Mouse (Mus musculus): ENCODE measurements at regions not wholly inside any gene's neighbourhood (a gene's known extent, or its start where the extent isn't known, plus 50 kb on each side); places are given as distances from the start of the nearest gene placed in this dataset.

DNA sequence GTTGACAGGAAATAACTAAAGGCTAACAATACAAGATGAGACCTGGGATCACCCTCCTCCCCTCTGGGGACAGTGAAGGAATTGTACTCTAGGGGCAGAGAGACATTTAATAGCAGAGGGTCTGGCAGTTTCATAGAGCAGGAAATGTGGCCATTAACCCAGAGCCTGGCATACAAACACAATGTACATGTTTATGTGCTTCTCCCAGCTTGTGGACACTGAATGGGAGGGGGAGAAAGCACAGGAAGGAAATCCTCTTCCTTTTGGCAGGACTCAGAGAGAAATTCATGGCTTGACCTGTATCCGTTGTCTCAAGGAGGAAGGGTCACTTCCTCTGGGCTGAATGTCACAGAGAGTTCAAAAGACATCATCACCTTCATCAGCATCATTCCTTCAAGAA is 594.5 kb upstream of the A1bg start:
- no peak for DNase-seq (ENCODE audit: low spot score in 2 of 2)

DNA sequence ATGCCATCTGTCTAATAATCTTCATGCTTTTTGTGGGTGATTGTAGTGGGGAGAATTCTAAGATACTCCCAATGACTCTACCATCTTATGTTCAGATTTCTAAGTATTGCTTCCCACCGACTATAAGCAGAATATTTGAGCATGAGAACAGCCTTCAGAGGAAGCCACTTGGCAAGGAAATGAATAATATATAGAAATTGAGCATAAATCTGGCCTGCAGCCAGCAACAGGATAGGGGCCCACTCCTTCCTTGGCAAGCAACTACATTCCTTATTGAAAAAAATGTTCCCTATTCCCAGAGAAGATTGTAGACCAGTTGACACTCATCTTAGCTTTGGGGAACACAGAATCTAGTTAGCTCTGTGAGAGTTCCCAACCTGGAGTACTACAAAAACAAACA is 591.5 kb upstream of the A1bg start:
- no peak for DNase-seq (ENCODE audit: low spot score in 2 of 2)

DNA sequence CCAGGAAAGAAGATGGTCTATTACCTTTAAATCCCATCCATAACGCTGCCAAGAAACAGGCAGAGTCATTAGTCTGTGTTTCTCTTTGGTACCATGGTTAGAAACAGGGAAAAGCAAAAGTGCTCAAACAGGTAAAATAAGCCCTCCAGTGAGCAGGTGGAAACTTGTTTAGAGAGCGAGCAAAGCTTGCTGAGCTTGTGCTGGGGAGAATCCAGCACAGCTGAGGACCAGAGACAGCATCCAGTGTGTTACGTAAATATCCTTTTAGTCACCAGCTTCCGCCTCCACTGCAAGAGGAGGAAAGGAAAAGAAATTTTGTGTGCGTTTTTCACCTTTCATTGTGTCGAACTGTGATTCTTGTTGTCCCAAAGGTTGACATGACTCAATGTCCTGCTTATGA is 586.0 kb upstream of the A1bg start:
- DNase-seq (ENCODE audit: low spot score in 2 of 2), result no peak

DNA sequence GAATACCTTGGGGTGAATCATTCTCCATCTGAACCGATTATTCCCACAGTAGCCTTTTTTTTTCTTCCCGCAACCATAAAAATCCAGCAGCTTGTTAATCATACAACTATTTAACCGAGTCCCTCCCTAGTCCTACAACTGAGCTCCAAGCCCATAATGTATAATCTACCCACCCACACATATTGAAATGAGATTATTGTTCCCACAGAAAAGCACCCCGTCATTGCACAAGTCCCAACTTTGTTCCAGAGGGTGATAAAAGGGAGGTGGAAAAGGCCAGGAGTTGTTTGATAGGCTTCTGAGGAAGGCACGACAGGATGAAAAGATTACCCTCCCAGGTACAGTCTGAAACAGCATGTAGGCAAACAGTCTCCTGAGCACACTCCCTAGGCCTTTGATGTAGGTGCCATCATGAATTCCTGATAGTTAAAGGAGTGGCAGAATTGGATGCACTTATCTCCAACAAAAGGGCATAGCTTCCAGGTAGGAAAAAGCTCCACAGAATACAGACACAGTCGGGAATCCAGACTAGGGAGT is 583.6 kb upstream of the A1bg start:
- no peak for DNase-seq (ENCODE audit: low spot score in 2 of 2)

DNA sequence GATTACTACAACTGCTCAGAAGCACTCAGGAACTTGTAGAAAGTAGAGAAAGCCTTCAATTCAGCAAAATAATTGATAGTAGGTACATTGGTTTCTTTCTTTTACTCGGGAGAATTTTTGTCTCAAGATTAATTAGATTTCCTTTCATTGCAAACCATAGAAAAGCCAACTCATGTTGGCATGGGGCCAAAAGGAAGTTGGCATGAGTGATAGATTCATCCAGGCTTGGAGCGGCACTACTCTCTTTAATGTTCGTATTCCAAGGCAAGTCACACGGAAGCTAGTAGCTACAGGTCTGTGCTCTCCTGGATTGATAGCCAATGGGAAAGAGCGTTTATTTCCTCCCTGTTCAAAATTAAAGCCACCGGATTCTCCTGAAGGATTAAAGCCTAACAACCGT is 580.6 kb upstream of the A1bg start:
- peak; percentile 22 for DNase-seq (ENCODE audit: low spot score in 2 of 2)

DNA sequence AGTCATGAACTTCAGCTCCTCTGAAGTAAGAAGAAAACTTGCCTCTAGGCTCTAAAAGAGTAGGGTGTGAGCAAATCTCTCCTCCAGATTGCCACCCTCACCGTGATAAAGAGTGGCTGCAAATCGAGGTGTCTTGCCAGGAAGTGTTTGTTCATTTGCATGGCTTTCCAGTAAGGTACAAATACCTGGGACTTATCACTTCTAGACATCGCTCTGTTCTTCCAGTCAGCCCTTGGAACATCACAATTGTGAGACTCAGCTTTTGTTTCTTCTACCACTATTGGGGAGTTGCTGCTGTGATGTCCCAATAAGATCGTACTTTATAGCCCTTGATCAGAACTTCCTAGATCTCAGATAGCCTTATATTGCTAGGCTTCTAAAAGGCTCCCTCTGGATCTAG is 566.9 kb upstream of the A1bg start:
- no peak for DNase-seq (ENCODE audit: low spot score in 2 of 2)

DNA sequence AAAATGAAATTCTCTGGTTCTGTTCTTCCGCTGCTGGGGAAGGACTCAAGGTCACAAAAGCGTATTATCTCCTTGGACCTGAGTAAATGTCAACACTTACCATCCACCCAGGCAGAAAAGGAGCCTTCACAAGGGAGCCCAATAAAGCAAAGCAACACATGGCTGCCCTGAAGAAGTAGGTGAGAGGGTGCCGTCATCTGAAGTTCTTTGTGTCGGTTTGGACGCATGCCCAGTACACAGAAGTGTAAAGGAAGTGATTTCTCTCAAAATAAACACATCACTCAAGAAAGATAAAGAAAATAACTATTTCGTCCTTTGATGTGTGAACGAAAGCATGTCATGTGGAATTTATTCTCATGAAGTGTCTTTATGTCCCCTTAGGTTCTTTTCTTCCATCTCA is 559.0 kb upstream of the A1bg start:
- DNase-seq (ENCODE audit: low spot score in 2 of 2), result peak in 1 of 2 experiments; percentile 23

DNA sequence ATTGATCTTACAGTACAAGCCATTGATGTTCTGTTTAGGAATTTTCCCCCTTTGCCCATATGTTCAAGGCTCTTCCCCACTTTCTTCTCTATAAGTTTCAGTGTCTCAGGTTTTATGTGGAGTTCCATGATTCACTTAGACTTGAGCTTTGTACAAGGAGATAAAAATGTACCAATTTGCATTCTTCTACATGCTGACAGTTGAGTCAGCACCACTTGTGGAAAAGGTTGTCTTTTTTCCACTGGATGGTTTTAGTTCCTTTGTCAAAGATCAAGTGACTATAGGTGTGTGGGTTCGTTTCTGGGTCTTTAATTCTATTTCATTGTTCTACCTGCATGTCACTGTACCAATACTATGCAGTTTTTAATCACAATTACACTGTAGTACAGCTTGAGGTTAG is 551.1 kb upstream of the A1bg start:
- no peak for DNase-seq (ENCODE audit: low spot score in 2 of 2)

DNA sequence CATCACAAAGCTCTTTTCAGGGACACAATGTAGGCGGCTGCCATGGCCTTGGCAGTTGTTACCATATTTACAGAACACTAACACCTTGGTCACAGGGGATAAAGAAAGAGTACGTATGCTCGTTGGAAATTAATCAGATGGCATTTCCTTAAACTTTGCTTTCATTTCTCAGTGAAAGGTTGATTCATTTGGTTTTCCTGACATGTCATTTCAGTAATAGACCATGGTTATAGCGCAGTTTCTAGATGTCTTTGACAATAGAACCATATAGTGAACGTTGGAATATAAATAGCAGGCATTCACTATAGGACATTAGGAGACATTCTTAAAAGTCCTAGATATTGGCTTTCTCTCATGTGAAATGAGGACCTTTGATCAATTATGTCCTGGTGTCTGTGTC is 532.2 kb upstream of the A1bg start:
- no peak for DNase-seq (ENCODE audit: low spot score in 2 of 2)

DNA sequence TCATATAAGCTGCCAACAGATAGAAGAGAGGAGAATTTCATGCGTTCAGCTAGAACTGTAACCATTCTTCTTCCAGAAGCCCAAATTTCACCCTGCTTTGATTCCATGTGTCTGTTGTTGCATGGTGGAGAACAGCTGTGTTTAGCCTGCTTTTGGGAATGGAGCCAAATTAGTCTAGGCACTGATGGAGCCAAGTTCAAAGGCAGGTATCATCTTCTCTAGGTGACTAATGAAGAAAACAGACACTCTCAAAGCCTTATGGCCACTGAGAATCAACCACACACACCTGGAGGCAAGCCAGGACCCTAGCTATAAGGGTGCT is 531.5 kb upstream of the A1bg start:
- no peak for DNase-seq (ENCODE audit: low spot score in 2 of 2)

DNA sequence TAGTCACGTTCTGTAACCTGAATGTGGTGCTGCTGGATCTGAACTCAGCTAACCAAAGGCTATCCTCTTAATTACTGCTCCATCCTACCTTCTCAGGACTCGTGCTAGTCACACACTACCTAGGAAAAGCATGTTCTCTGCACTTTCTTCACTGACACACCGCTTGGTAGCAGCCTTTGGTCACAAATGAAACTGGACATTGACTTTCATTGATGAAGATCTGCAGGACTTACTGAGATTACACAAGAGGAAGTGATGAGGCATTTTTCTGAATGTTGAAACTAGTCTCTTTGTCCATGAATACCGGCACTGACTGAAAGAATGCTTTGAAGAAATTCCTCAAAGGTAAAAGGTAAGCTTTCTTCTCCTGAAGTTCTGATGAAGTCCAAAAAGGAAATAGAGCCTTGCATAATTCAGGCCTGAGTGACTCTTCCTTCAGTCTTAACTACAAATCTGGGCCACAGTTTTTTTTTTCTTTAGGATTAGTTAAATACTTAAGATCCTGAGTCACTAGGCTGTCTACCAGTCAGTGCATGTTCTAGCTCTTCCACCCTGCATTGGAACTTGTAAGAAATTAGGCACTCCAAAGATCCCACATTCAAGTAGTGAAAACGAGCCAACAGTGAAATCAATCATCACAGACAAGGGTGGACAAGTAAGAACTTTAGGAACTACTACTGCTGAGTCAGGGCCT is 531.0 kb upstream of the A1bg start:
- no peak for DNase-seq (ENCODE audit: low spot score in 2 of 2)

DNA sequence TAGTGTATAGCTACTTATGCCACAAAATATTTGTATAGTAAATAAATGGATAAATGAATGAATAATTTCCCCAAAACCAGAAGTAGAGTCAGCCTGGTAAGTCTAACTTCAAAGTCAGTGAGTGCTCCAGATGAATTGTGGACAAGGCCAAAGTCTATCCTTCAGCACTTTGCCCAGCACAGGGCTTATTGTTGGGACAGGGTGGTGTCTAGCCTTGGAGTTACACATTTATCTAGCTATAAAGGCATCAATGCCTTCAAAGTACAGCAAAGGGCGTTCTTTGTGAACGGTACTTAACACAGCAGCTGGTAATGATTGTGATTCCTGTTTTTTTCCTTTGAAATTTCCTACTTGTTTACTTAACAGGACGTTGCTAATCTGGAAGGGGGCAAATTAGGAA is 527.4 kb upstream of the A1bg start:
- DNase-seq (ENCODE audit: low spot score in 2 of 2), result no peak

DNA sequence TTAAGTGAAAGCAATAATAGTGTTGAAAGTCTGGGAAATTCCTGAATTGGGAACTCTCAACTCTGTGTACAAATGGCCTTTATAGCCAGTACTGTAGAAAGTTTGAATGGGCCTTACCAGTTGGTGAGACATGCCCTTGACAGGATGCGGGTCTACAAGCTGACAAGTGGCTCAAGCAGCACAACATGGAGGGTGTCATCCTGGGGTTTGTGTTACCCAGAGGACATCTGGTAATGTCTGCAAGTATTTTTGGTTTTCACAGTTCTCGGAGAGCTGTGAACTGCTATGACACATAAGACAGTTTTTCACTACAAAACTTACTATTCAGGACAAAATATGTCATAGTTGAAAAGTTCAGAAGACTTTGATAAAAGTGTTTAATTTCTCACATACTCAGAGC is 525.7 kb upstream of the A1bg start:
- no peak for DNase-seq (ENCODE audit: low spot score in 2 of 2)

DNA sequence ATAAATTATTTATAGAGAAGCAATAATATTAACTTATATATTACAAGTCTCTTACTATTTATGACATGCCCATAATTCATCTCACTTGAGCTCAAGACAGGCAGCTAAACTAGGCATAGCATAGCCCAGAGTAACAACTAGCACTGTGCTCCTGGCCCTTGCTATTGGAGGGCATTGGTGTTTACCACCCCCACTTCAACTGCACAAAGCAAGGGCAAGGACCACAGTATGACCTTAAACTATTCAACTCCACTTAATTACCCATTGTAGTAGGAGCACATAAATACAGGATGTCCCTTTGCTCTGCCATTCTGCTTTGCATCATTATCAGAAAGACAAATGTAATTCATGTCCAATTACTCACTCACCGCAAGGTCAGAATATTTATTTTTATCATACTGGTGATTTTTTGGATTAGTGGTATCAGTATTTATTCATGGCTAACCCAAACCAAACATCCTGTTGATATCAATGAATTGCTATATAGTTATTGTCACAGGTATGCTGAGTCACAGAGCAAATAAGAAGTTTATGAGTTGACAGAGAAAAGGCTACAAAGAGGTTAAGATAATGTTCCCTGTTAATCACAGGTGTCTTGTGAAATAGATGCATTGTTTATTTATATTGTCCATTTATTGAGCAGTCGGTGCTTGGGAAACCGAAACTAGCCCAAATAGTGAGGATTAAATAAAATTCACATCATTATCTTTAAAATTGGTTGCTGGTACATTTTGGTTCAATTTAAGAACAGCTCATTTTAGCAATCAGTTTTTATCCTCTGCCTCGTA is 523.4 kb upstream of the A1bg start:
- DNase-seq (ENCODE audit: low spot score in 2 of 2), result no peak

DNA sequence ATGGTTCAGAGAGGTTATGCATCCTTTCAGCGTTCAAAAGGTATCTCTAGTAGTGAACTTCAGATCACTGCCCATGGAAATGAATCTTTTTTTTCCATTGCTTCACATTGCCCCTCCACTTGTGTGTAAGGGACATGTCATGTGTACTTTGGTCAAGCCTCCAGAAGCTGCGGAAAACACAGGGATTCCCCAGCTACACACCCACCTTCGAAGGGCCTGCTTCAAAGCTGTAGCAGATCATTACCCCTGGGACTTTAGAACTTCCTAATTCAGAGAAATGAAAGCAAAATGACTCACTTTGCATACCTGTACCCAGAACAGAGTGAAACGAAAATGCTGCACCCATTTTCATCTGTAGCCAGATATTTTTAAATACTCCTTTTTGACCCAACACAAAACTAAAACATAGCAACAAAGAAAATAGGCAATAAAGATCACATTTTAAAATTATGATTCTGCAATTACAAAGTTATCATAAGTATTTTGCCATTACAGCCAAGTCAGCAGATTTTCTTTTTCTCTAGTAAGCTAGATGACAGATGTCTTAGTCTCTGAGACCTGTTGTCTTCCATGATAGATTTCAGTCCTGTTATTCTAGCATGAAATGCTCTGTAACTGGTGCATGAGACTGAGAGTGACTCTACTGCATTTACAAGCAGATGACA is 519.1 kb upstream of the A1bg start:
- no peak for DNase-seq (ENCODE audit: low spot score in 2 of 2)

DNA sequence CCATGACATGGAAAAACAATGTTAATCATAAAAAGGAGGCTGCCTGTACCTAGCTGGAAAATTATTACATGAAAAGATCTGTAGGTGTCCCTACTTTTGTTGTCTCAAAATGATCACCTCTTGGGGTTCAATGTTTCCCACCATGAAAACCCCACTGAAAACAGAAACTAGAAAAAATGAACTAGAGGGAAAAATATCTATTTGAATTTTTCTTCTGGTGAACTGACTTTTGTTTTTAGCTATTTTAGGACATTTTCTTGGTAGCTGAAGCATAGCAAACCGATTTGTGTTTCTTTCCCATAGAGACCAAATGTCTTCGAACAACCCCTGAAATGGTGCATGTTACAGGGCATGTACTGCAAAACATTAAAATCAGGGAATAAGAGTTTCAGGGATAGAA is 518.2 kb upstream of the A1bg start:
- no peak for DNase-seq (ENCODE audit: low spot score in 2 of 2)

DNA sequence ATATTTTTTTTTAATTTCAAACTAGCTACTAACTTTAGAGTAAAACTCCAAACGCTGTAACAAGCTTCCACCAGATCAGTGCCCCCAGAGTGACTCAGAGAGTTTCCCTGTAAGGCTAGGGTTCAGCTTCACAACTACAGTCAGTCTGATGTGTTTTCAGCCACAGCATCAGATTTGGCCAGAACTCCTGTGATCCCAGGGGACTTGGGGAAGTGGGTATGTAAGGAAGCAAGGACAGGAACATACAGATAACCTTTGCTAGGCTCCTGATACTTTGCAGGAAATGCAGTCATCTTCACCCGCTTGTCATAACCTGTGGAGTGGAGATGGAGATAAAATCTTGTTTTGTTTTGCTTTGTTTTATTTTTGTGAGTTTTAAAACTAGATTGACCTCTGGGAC is 517.5 kb upstream of the A1bg start:
- DNase-seq (ENCODE audit: low spot score in 2 of 2), result no peak

DNA sequence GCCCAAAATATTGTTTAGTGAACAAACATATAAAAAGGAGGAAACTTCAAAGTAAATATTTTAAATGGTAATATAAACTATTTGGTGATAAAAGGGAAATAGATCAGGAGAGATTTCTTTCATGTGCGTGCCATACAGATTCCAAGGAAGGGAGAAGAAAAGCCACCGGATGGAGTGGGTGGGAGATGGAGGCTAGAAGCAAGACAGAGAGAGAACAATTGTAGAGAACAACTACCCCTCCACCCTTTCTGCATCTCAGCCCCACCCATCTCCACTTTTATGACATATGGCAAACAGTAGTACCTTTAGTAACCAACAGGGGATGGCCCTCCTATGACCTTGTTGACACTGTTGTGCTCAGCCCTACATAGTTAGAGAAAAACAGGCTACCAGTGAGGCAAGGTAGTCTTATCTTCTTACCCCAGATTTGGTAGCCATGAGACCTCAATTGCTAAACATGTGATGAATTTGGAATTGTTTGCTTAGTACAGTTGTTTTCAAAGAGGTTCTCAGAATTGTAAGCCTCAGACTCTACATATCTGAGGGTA is 516.9 kb upstream of the A1bg start:
- DNase-seq (ENCODE audit: low spot score in 2 of 2), result no peak

DNA sequence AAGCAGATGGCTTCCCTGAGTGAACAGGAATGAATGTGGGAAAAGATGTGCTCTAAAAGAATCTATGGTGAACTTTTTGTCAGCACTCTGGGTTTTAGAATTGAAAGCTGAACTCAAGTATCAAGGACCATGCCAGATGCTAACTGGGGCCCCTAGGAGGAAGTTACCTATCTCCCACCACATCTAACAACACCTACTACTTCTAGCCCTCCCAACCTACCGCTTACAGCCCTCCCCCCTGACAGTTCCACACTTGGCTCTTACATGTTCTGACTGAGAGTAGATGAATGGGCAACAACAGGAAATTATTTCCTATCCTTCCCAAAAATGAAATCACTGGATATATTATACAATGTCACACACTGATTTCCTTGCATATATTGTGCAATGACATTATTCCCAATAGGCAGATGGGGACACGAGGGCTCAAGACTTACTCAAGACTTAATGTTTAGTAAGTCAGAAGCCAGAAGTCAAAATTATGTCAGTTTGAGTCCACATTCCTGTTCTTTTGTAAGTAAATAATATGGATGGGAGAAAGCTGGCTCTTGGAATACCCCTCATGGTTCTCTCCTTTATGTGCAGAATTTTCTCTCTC is 506.1 kb upstream of the A1bg start:
- no peak for DNase-seq (ENCODE audit: low spot score in 2 of 2)

DNA sequence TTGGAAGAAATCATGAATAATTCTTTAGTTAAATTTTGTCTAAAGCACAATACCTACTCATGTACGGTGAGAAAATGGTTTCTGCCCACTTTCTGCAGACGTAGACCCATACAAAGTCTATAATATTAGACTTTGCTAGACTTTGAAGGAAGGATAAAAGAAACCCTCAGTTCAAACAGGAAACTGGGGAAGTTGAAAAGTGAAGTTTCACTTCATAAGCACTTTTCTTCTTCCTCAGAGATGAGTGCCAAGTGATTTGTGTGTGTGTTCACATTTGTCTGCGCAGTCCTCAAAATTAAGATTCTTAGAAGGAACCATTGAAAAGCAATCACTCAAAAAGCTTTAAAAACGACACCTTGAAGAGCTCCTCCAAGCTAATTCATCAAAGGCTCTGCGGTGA is 500.2 kb upstream of the A1bg start:
- no peak for DNase-seq (ENCODE audit: low spot score in 2 of 2)

DNA sequence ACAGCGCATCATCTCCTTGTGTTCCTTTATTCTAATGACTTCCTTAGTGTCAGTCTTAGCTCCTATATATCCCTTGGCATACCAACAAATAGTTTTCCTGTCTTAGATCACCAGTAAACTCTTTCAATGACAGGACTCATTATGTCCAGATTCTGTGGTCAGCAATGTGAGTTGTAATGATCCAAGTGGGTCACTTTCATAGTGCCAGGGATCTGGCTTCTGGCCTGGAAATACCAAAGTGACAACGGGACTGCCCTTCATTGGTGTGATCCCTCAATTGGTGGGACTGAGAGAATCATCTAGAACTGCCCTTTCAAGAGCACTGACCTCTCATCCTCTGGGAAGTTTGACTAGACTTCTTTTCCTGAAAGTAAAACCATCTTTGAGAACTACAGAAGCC is 494.7 kb upstream of the A1bg start:
- no peak for DNase-seq (ENCODE audit: low spot score in 2 of 2)

DNA sequence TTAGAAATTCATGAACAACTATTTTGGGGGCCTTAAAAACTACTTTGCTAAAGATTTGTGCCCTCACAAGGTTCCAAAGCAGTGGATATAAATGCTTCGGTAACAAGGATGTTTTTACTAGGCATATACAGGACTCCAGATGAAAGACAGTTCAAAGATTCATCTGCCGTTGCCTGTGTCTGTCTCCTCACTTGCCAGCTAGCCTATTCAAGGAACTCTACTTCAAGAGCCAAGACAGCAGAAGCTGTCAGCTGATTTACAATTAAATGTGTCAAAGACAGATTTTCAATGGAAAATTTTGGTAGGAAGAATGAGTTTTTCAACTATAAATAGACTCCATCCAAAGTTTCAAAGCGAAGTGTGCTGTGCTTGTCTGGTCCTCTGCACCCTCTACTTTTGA is 494.0 kb upstream of the A1bg start:
- DNase-seq (ENCODE audit: low spot score in 2 of 2), result no peak

Measured in adrenal gland, adult 18-20 months (tissue).